Mouse (Mus musculus): Measurements from ENCODE around the gene Lin28a. TPM values are rescaled to one million over a fixed set of nuclear protein-coding genes. Genes with fewer than 3 reads are reported as not detected.

Gene Lin28a
- total and polyA plus RNA-seq, 3 experiments = 0.01 TPM; not detected in 2

DNA sequence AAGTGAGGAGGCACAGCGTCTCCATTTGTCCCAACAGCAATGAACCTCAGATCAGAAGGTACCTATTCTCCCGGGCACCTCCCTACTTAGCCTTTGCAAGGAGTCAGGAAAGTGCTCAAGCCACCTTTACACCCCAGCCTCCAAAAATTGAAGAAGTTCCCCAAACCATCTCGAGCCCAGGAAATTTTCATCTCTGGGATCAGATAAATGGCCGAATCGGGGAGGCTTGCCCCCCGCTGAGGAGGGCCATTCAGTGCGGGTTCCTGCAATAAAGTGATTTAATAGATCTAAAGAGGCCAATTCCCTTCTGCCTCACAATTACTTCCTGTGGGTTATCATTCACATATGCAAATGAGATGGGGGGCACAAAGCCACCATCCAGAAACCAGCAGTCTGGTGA, 2.4 kb downstream of the Lin28a start:
- Histone ChIP-seq H3K27ac (ENCODE audit: control insufficient read depth, low read depth, low read length) (no peak overlapping the region), H3K4me1 (ENCODE audit: control insufficient read depth in 1 of 2, insufficient read depth in 2 of 2, low read length in 2 of 2) (no peaks in the 10 kb centered on the region; a peak in 1 of 4 replicates), H3K9me3 (replicated peaks; ENCODE audit: insufficient read depth, low read length) (no peaks in the 10 kb centered on the region), H3K4me3 (ENCODE audit: control insufficient read depth in 1 of 2, insufficient read depth in 1 of 2, low read depth in 2 of 2, low read length in 2 of 2) (no peak overlapping the region), H3K36me3 (ENCODE audit: control insufficient read depth in 1 of 2, insufficient read depth in 2 of 2, low read length in 2 of 2) (no peaks in the 10 kb centered on the region), H3K79me2 (ENCODE audit: control insufficient read depth, insufficient read depth, low read length, poor library complexity) (no peaks in the 10 kb centered on the region), H3K9ac (ENCODE audit: control insufficient read depth, low read depth, low read length, poor library complexity, severe bottlenecking) (no peak overlapping the region), H3K27me3 (ENCODE audit: control insufficient read depth in 1 of 2, insufficient read depth in 2 of 2, low read length in 2 of 2) (no peaks in the 10 kb centered on the region)
- no peak for DNase-seq (ENCODE audit: low read depth, low spot score)
- TF ChIP-seq MAFK (IDR thresholded peaks at IDR 0.05; ENCODE audit: borderline replicate concordance, low read depth, low read length) (no peak), ZNF384 (IDR thresholded peaks at IDR 0.05; ENCODE audit: low read depth, low read length) (no peak), USF1 (IDR thresholded peaks at IDR 0.05; ENCODE audit: low read depth, low read length) (no peak), ZKSCAN1 (IDR thresholded peaks at IDR 0.05; ENCODE audit: low read depth, low read length) (no peak), POLR2AphosphoS5 (IDR thresholded peaks at IDR 0.05; ENCODE audit: borderline replicate concordance, low read depth, low read length) (no peak), RCOR1 (IDR thresholded peaks at IDR 0.05; ENCODE audit: low read depth, low read length) (no peak), KAT2A (conservative IDR thresholded peaks at IDR 0.05; ENCODE audit: low read depth, low read length) (no peak), MYB (IDR thresholded peaks at IDR 0.05; ENCODE audit: low read depth, low read length) (no peak), BHLHE40 (IDR thresholded peaks at IDR 0.05; ENCODE audit: borderline replicate concordance, low read depth, low read length) (no peak)

DNA sequence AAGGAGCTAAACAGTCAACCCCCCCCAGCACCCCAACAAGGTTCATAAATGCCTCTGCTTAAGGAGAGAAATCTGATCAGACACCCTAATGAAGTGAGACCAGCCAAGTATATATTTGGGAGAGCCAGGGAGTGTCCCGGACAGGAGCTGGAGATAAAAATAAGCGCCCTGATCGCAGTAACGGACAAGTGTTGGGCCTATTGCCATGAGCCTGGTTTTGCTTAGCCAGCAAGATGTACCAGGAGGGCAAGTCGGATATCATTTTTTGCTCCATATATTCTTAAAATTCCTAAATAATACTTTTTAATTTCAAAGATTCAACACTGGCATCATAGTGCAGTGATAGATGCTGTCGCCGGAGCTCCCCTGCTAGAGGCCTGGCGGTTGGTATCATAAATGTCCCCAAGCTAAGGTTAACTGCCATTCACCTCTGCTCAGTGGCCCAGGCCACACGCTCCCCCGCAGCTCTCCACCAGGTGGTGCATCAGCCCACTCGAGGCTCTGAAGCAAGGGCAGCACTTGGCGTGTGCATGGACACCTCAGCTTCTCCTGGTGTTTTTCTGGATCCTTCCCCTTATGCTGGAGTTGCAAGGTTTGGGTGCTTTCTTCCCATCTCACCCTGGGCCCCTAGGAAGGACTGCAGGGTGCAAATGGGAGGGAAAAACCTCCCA, 5.6 kb downstream of the Lin28a start:
- H3K79me2 ChIP-seq (ENCODE audit: control insufficient read depth, insufficient read depth, low read length, poor library complexity) = no peaks in the 10 kb centered on the region
- peaks cover 0 to 2% of the 10 kb centered on the region in 2 experiments; a peak in 1 of 4 replicates for H3K27me3 ChIP-seq (ENCODE audit: control insufficient read depth in 1 of 2, insufficient read depth in 2 of 2, low read length in 2 of 2)
- H3K9me3 ChIP-seq (replicated peaks; ENCODE audit: insufficient read depth, low read length) = no peaks in the 10 kb centered on the region
- H3K4me3 ChIP-seq (ENCODE audit: control insufficient read depth in 1 of 2, insufficient read depth in 1 of 2, low read depth in 2 of 2, low read length in 2 of 2) = no peak overlapping the region
- DNase-seq (ENCODE audit: low read depth, low spot score) = peak; percentile 37
- TF ChIP-seq RAD21 (IDR thresholded peaks at IDR 0.05; ENCODE audit: low read depth, low read length) (peak; percentile 20), TBP (IDR thresholded peaks at IDR 0.05; ENCODE audit: low read depth, low read length) (no peak), CTCF (IDR thresholded peaks at IDR 0.05 in 2 of 3, conservative IDR thresholded peaks at IDR 0.05 in 1 of 3; ENCODE audit: control insufficient read depth in 1 of 3, insufficient read depth in 1 of 3, low read depth in 2 of 3, low read length in 3 of 3, poor library complexity in 1 of 3, severe bottlenecking in 1 of 3) (peak; percentile 18 to 55 (median 50); a peak in 4 of 6 replicates), SMC3 (IDR thresholded peaks at IDR 0.05; ENCODE audit: low read depth, low read length) (peak; percentile 58)
- H3K9ac ChIP-seq (ENCODE audit: control insufficient read depth, low read depth, low read length, poor library complexity, severe bottlenecking) = no peak overlapping the region
- no peak overlapping the region for H3K27ac ChIP-seq (ENCODE audit: control insufficient read depth, low read depth, low read length)
- no peaks in the 10 kb centered on the region; a peak in 1 of 4 replicates for H3K4me1 ChIP-seq (ENCODE audit: control insufficient read depth in 1 of 2, insufficient read depth in 2 of 2, low read length in 2 of 2)
- no peaks in the 10 kb centered on the region for H3K36me3 ChIP-seq (ENCODE audit: control insufficient read depth in 1 of 2, insufficient read depth in 2 of 2, low read length in 2 of 2)

Measured in MEL (cell line).